Mouse (Mus musculus) limb, embryonic 15.5 days (tissue): Measurements from ENCODE around the gene Ppa1. TPM values are rescaled to one million over a fixed set of nuclear protein-coding genes. Genes with fewer than 3 reads are reported as not detected.

Source experiments
- ATAC-seq: fragments of 200-750 bp; cut with Nextera tagmentation; 2 replicates; pipeline ENCODE4 v1.8.0; 2017; ENCODE audit warnings: low read depth, moderate TSS enrichment; ENCODE audit not compliant: insufficient number of reproducible peaks, low FRiP score, low TSS enrichment
- H3K27ac ChIP-seq: fragments of 300-500 bp; sonication (generic); 2 replicates; pipeline ENCODE4 v1.5.1; 2015; ENCODE audit warnings: moderate library complexity, mild to moderate bottlenecking, inconsistent platforms
- H3K27me3 ChIP-seq: fragments of 300-500 bp; sonication (generic); 2 replicates; pipeline ENCODE4 v1.6.1; 2015; ENCODE audit warnings: inconsistent platforms
- H3K36me3 ChIP-seq: fragments of 300-500 bp; sonication (generic); 2 replicates; pipeline ENCODE4 v1.6.1; 2015; ENCODE audit warnings: inconsistent platforms
- H3K4me1 ChIP-seq: fragments of 300-500 bp; sonication (generic); 2 replicates; pipeline ENCODE4 v1.6.1; 2015; ENCODE audit warnings: inconsistent platforms
- H3K4me2 ChIP-seq: fragments of 300-500 bp; sonication (generic); 2 replicates; pipeline ENCODE4 v1.6.1; 2015; ENCODE audit warnings: mild to moderate bottlenecking, inconsistent platforms
- H3K4me3 ChIP-seq: fragments of 300-500 bp; sonication (generic); 2 replicates; pipeline ENCODE4 v1.5.1; 2015; ENCODE audit warnings: mild to moderate bottlenecking, inconsistent platforms
- H3K9ac ChIP-seq: fragments of 300-500 bp; sonication (generic); 2 replicates; pipeline ENCODE4 v1.6.1; 2015; ENCODE audit warnings: inconsistent platforms
- H3K9me3 ChIP-seq: fragments of 300-500 bp; sonication (generic); 2 replicates; pipeline ENCODE4 v1.6.1; 2016; ENCODE audit warnings: inconsistent platforms
- WGBS: fragments of 180-500 bp; shearing (Covaris S2); methylation state at CpG from one replicate; pipeline ENCODE4 v1.1.7; 2015; 5-methylcytosine and 5-hydroxymethylcytosine counted together
- polyA plus RNA-seq: library from polyadenylated mRNA; unstranded; fragments of >200 nt; fragmentation: Nextera tagmentation; extraction: Ambion mirVana; gene quantifications from 2 replicates; pipeline ENCODE4 v1.2.1, GENCODE M21; 2015

Gene Ppa1
- polyA plus RNA-seq, 1 experiment from 2014 or later: 176 TPM

DNA sequence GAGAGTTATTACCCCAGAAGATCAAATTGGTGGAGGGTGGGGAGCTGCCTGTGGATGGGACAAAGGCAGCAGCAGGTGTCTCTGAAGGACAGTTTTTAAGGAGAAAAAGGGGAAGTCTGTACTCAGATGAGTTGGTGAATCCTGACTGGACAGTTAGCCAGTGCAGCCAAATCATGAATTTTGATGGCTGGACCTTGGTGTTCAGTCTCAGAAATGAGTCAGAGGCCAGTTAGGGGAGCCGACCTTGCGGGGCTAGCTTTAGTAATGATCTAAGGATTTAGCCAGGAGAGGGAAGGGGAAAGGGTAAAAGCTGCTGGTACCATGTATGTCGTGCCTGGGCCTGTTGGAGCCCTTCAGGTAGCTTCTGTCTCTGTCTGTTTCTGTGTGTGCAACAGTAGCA lies 65.2 kb downstream of the Ppa1 start:
- no peak overlapping the region for H3K27ac ChIP-seq
- no peaks in the 10 kb centered on the region for H3K36me3 ChIP-seq
- 58% methylated on average over 3 of the region's 3 CpGs for WGBS
- H3K4me3 ChIP-seq: no peak overlapping the region
- no peaks in the 10 kb centered on the region for H3K27me3 ChIP-seq
- no peaks in the 10 kb centered on the region for H3K9me3 ChIP-seq
- peaks cover 11% of the 10 kb centered on the region for H3K4me1 ChIP-seq
- no peak for ATAC-seq
- no peak overlapping the region for H3K9ac ChIP-seq
- H3K4me2 ChIP-seq: no peak overlapping the region

DNA sequence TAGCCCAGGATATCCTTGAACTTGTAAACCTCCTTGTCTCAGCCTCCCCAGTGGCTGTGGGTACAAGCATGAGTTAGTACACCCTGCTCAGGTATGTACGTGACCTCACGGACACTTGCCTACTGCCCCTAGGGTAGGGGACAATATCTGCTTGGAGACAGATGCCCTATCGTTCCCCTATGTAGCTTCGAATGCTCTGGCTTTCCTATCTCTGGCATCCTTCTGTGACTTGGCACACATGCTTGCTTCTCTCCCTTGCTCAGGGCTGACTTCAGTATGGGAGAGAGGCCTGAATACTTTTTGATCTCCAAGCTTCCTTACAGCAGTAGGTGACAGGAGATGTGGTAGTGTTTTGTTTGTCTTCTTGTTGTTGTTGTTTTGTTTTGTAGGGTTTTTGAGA lies 65.8 kb downstream of the Ppa1 start:
- no peaks in the 10 kb centered on the region for H3K36me3 ChIP-seq
- H3K9me3 ChIP-seq: no peaks in the 10 kb centered on the region
- H3K27me3 ChIP-seq: no peaks in the 10 kb centered on the region
- H3K9ac ChIP-seq: no peak overlapping the region
- H3K27ac ChIP-seq: no peak overlapping the region
- 89% methylated on average over 4 of the region's 4 CpGs for WGBS
- no peak overlapping the region for H3K4me3 ChIP-seq
- no peak overlapping the region for H3K4me2 ChIP-seq
- ATAC-seq: no peak
- peaks cover 11% of the 10 kb centered on the region for H3K4me1 ChIP-seq

DNA sequence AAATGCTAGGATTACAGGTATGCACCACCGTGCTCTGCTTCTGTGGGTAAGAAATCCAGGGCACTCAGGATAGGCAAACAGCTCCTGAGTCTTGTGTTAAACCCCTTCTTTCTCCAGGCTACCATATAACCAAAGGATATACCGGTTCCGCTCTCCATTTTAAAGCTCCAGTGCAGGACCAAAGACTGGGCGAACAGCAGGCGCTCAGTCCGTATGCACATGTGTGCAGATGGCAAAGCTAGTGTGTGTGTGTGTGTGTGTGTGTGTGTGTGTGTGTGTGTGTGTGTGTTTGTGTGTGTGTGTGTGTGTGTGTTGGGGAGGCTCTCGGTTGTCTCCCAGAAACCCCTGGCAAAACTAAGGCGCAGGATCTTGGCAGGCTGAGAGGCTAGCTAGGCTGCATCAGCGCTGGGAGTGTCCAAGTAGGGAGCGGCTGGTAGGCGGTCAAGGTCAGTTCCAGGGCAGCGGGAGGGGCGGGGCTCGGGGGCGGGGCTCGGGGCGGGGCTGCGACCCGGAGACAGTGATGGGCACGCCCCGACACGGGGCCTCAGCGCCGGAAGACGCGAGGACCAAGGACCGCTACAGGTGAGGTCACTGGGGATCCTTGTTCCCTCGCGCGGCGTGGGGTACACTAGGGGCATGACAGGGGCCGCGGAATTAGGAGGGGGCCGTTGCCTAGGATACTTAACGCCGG lies 66.6 kb downstream of the Ppa1 start, which contains the start of gene Aifm2:
Gene Aifm2 (plus strand): TSS at position 493 of the 691 bp plus-strand sequence.
- H3K9ac ChIP-seq: peak within 1 kb of the TSS; percentile 45; the same call in 1 of the 2 replicates
- ATAC-seq: peak; percentile 79
- no peaks in the 10 kb centered on the region for H3K36me3 ChIP-seq
- no peaks in the 10 kb centered on the region for H3K27me3 ChIP-seq
- H3K4me3 ChIP-seq: peak within 1 kb of the TSS; percentile 62
- no peak within 1 kb of the TSS for H3K27ac ChIP-seq
- peak within 1 kb of the TSS; percentile 83 for H3K4me2 ChIP-seq
- WGBS: 12% methylated on average over 36 of the region's 36 CpGs
- H3K9me3 ChIP-seq: no peaks in the 10 kb centered on the region
- H3K4me1 ChIP-seq: peaks cover 11% of the 10 kb centered on the region

DNA sequence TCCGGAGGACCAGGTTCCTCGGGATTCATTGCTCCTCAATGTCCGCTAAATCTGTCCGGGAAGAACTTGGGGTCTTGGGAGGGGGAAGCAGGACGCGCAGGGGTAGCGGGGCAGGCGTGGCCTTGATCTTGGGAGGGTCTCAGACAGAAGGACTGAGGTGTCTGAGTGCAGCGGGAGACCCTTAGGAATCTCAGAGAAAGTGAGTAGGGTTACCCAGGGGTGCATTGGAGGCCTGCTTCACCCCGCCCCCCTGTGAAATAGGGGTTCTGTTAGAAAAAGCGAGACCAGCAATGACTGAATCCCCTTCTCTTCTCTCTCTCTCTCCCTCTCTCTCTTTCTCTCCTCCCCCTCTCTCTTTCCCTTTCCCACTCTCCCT lies 67.1 kb downstream of the Ppa1 start:
- 0 out of 2 replicates have a peak, but pooled peaks have one; percentile 2 for ATAC-seq
- H3K9me3 ChIP-seq: no peaks in the 10 kb centered on the region
- no peaks in the 10 kb centered on the region for H3K36me3 ChIP-seq
- peak overlapping the region; percentile 83 for H3K4me2 ChIP-seq
- peaks cover 11% of the 10 kb centered on the region for H3K4me1 ChIP-seq
- H3K9ac ChIP-seq: peak overlapping the region; percentile 45; the same call in 1 of the 2 replicates
- WGBS: 4% methylated on average over 11 of the region's 11 CpGs
- no peak overlapping the region for H3K27ac ChIP-seq
- peak overlapping the region; percentile 62 for H3K4me3 ChIP-seq
- H3K27me3 ChIP-seq: no peaks in the 10 kb centered on the region

DNA sequence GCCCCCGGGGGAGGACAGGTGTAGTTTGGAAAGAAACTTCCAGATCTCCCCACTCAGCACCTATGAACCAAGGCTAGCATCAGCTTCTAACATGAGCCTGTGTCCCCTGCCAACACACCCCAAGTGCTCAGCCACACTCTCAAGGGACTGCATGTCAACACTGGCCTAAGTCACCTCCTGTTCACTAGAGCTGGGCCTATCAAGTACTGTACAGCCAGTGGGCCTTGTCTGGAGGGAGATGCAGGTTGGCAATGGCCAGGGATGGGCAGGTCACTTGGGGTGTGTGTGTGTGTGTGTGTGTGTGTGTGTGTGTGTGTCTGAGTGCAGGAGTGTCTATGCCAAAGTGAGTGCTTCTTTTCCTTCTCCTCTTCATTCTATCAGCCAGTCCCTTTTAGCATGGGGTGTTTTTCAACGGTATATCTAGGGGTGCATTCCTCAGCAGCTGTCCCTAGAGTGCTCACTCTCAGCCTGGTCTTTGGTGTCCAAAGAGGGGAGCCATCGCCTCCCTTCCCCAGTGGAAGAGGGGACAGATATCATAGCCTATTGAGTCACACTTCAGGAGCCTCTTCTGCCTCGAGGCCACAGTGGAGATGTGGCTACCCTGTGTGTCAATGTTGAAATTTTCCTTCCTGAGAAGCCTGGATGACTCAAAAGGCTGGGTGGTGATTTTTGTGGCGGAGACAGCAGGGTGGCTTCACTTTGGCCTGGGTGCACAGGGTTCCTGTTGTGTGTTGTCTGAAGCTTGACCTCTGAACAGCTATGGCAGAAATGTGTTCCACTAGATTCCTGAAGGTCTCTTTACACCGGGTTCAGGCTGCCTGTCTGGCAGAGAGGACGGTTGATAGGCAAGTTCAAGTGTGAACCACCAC lies 67.9 kb downstream of the Ppa1 start:
- peak overlapping the region; percentile 62; the same call in 1 of the 2 replicates for H3K4me3 ChIP-seq
- H3K36me3 ChIP-seq: no peaks in the 10 kb centered on the region
- H3K4me1 ChIP-seq: peaks cover 11% of the 10 kb centered on the region
- no peaks in the 10 kb centered on the region for H3K27me3 ChIP-seq
- 75% methylated on average over 7 of the region's 7 CpGs for WGBS
- no peaks in the 10 kb centered on the region for H3K9me3 ChIP-seq
- no peak overlapping the region for H3K9ac ChIP-seq
- no peak for ATAC-seq
- H3K4me2 ChIP-seq: peak overlapping the region; percentile 83
- no peak overlapping the region for H3K27ac ChIP-seq

DNA sequence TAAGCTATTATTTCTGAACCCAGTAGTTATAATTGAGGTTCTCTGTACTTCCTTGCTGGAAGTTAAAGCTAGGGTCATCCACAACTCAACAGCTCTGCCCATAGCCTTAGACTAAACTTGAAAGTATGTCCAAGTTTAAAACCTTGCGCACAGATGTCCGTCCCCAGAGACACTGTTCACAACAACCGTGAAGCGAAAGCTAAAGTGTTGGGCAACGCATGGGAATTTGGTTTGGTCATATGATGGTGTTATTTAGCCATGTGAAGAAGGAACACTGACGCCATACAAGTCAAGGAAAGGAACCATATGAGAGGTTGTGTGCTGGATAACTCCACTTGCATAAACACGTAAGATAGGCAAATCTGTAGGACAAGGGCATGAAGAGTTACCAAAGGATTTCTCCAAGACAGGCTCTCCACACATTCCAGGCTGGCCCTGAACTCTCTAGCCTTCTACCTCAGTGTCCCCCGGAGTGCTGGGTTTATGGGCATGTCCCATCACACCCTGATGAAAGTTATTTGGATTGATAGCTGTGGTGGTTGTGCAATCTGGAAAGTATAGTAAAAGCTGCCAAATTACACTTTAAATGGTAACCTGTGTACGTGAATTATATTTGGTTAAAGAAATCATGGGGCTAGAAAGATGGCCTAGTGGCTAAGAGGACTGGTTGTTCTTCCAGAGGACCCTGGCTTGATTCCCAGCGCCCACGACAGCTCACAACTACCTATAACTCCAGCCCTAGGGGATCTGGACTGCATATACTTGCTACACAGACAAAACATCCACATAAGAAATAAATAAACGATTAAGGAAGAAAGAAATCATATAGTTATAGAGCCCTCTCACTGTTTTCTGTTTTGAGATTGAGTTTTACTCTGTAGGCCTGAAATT lies 69.3 kb downstream of the Ppa1 start:
- H3K4me1 ChIP-seq: peaks cover 11% of the 10 kb centered on the region
- H3K9me3 ChIP-seq: no peaks in the 10 kb centered on the region
- no peak overlapping the region for H3K4me2 ChIP-seq
- no peak for ATAC-seq
- H3K36me3 ChIP-seq: no peaks in the 10 kb centered on the region
- WGBS: 88% methylated on average over 12 of the region's 12 CpGs
- H3K27ac ChIP-seq: no peak overlapping the region
- H3K9ac ChIP-seq: no peak overlapping the region
- no peaks in the 10 kb centered on the region for H3K27me3 ChIP-seq
- H3K4me3 ChIP-seq: no peak overlapping the region

DNA sequence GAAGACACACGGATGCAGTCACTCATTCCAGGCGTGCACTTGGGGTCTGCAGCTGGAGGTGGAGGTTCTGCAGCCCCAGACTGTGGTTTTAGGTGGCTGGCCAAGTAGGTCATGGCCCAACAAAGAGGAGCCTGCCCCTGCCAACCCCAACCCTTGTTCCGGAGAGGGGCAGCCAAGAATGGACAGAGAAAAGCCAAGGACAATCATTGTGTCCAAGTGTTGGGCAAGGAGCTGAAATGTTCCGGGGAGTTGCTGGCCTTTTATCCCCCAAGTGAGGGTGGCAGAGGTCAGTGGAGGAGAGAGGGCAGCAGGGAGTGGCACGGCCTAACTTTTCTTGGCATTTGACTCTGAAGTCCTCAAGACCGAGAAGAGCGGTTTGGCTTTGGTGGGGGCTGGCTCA lies 72.0 kb downstream of the Ppa1 start:
- ATAC-seq: no peak
- H3K9ac ChIP-seq: no peak overlapping the region
- WGBS: 89% methylated on average over 7 of the region's 7 CpGs
- no peak overlapping the region for H3K4me3 ChIP-seq
- no peaks in the 10 kb centered on the region for H3K36me3 ChIP-seq
- peaks cover 7% of the 10 kb centered on the region for H3K4me1 ChIP-seq
- H3K9me3 ChIP-seq: no peaks in the 10 kb centered on the region
- H3K27ac ChIP-seq: no peak overlapping the region
- no peak overlapping the region for H3K4me2 ChIP-seq
- no peaks in the 10 kb centered on the region for H3K27me3 ChIP-seq

DNA sequence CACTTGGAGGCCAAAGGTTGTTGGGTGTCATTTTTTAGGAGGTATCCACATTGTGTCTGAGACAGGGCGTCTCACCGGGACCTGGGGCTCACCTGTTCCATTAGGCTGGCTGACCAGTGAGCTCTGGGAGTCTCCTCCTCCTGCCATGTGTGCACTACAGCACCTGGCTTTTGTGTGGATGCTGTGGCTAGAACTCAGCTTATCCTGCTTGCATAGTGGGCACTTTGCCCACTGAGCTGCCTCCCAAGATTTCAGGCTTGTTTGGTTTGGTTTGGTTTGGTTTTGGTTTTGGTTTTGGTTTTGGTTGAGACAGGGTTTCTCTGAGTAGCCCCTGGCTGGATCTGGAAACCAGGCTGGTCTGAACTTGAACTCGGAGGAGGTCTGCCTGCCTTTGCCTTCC lies 73.9 kb downstream of the Ppa1 start:
- WGBS: 76% methylated on average over 3 of the region's 3 CpGs
- Histone ChIP-seq H3K4me3 (no peak overlapping the region), H3K27me3 (no peaks in the 10 kb centered on the region), H3K27ac (no peak overlapping the region), H3K9me3 (no peaks in the 10 kb centered on the region), H3K4me1 (no peaks in the 10 kb centered on the region), H3K4me2 (no peak overlapping the region), H3K36me3 (no peaks in the 10 kb centered on the region), H3K9ac (no peak overlapping the region)
- ATAC-seq: no peak

DNA sequence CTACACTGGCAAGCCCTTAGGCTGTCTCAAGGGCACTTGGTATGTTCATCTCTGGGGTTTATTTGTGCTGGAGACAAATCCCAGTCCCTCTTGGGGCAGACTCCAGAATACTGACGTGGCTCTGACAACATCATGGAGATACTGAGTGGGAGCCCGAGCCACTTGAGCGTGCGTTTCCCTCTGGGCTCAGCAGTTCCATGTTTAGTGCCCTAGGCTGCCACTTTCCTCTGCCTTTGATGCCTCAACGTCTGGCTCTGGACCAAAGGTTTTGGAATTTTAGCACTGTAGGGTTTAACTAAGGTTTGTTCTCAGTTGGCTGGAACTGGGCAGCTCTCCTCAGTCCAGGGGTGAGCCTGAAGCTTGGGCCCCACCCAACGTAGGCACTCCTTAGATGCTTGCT lies 74.9 kb downstream of the Ppa1 start:
- Histone ChIP-seq H3K36me3 (peaks cover 5% of the 10 kb centered on the region; the same call in 1 of the 2 replicates), H3K9ac (no peak overlapping the region), H3K9me3 (no peaks in the 10 kb centered on the region), H3K4me1 (no peaks in the 10 kb centered on the region), H3K4me2 (no peak overlapping the region), H3K27ac (no peak overlapping the region), H3K27me3 (no peaks in the 10 kb centered on the region), H3K4me3 (no peak overlapping the region)
- WGBS: 65% methylated on average over 6 of the region's 6 CpGs
- ATAC-seq: no peak
